Comparison of ENCODE assay signal across 17 mouse cellular contexts in genomic region chr15:67888548-67888947, GRCm38 (mm10).
DNase-seq lines count a peak whose midpoint lies in the region; ATAC-seq lines count a peak whose summit lies in the region.
"Had no signal": no experiment of that assay in that cellular context is flagged by ENCODE, and none has a peak within 500 bp of the region (broad histone marks: within the 10 kb centered on the region; RNA-seq: fewer than 3 reads in every experiment).

No protein-coding gene starts in this region.

- ATAC-seq in frontal cortex, adult (ENCODE audit: low TSS enrichment) = peak; percentile 92
- ATAC-seq: activated CD4-positive, CD25-positive, alpha-beta regulatory T cell, adult 4 months; forebrain, embryonic 13.5 days; forebrain, embryonic 16.5 days had no signal

- DNase-seq in frontal cortex, postnatal 10 days (ENCODE audit: low spot score in 2 of 2) = no peak
- peak; percentile 33 to 76 for DNase-seq in left cerebral cortex, postnatal 25 days (ENCODE audit: low spot score in 2 of 2)
- no peak for DNase-seq in left cerebral cortex, postnatal 36 days (ENCODE audit: low spot score in 2 of 2)
- peak; percentile 24 to 56 for DNase-seq in right cerebral cortex, postnatal 10 days (ENCODE audit: low spot score in 2 of 2)
- no peak for DNase-seq in right cerebral cortex, postnatal 4 days
- DNase-seq: adrenal gland, adult 8-10 months; adrenal gland, postnatal 25 days; cerebellum, adult 18-20 months; cerebellum, adult 9-10 months; cerebellum, postnatal 14 days; gastrocnemius, adult 2 months; gastrocnemius, postnatal 14 days; heart, adult 11 months had no signal

- intact Hi-C loops in left cerebral cortex, postnatal 25 days (cut with DNase I) = no loop called here
- intact Hi-C loops in left cerebral cortex, postnatal 36 days (cut with DNase I) = no loop called here

Comparison
In these comparisons a context has a peak if more than half of its experiments do, and no peak if none do; other contexts are left out.
1. DNase-seq: peak in left cerebral cortex, postnatal 25 days (2 of 2) and right cerebral cortex, postnatal 10 days (2 of 2); none in frontal cortex, postnatal 10 days (0 of 2), left cerebral cortex, postnatal 36 days (0 of 2) and right cerebral cortex, postnatal 4 days (single experiment).